Mouse (Mus musculus): Measurements from ENCODE around the gene Pnmal1. TPM values are rescaled to one million over a fixed set of nuclear protein-coding genes. Genes with fewer than 3 reads are reported as not detected.

The Pnmal1 gene
- polyA plus RNA-seq (2016; fragmentation: Nextera tagmentation; extraction: Ambion mirVana) = 2.8 and 3.6 TPM in 2 replicates

DNA sequence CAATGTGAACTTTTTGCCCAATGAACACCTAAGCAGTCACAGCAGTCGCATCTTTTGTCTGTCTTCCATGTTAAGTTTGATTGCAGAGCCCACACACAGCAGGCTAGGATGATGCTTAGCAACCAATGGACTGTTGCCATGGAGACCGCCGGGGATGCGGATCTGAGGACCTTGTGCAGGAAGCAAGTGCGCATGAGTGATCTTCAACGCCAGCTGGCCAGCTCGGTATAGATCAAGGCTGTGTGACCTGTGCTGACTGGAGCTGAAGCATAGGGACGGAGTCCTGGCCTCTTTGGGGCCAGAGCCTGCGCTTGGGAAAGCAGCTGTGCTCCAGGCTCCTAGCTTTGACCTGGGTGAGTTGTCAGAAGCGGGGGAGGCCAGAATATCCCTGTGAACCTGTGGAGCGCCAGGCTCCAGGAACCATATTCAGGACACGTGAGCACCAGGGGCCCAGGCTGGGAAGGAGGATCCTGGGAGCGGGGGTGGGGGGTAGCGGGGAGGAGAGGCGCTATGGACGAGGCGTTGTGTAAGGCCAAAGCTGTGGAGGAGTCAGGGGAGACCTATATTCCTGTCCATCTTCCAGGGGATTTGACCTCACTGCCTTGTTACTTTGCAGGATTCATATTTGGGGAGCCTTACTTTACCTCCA is at the start of gene Pnmal1:
Pnmal1 (plus strand) TSS at position 141 of the 649 bp plus-strand sequence.
- 21% methylated on average over 17 of the region's 17 CpGs for WGBS
- Histone ChIP-seq H3K4me3 (0 out of 2 replicates have a peak within 1 kb of the TSS, but pooled peaks have one; percentile 19), H3K9ac (no peak within 1 kb of the TSS), H3K9me3 (no peaks in the 10 kb centered on the region), H3K27ac (no peak within 1 kb of the TSS), H3K4me1 (peaks cover 4% of the 10 kb centered on the region), H3K4me2 (replicated peaks) (peak within 1 kb of the TSS; percentile 43), H3K27me3 (no peaks in the 10 kb centered on the region), H3K36me3 (no peaks in the 10 kb centered on the region)
- peak; percentile 80 for ATAC-seq (ENCODE audit: insufficient number of reproducible peaks, insufficient read depth, low FRiP score, low TSS enrichment)

DNA sequence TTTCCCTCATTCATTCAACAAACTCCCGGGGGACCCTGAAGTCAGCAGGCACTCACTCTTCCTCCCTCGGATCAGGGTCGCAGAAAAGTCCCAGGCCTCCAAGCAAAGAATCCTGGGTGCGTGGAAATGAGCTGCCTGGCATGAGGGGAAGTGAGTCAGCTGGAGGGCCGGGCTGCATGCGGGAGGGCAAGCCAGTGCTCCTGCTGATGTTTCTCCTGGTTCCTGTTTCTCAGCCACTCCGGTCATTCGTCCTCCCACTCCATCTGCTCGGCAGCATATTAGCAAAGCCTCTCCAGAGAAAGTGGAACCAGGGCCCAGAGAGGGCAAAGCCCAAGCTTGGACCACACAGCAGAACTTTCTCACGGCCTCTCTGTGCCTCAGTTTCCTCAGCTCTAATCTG is 49.6 kb upstream of the Pnmal1 start:
- Histone ChIP-seq H3K4me2 (replicated peaks) (no peak overlapping the region), H3K27ac (no peak overlapping the region), H3K4me1 (peaks cover 41% of the 10 kb centered on the region), H3K9me3 (no peaks in the 10 kb centered on the region), H3K36me3 (peaks cover 9% of the 10 kb centered on the region), H3K27me3 (no peaks in the 10 kb centered on the region), H3K9ac (no peak overlapping the region), H3K4me3 (no peak overlapping the region)
- 51% methylated on average over 10 of the region's 10 CpGs for WGBS
- ATAC-seq (ENCODE audit: insufficient number of reproducible peaks, insufficient read depth, low FRiP score, low TSS enrichment) = no peak

DNA sequence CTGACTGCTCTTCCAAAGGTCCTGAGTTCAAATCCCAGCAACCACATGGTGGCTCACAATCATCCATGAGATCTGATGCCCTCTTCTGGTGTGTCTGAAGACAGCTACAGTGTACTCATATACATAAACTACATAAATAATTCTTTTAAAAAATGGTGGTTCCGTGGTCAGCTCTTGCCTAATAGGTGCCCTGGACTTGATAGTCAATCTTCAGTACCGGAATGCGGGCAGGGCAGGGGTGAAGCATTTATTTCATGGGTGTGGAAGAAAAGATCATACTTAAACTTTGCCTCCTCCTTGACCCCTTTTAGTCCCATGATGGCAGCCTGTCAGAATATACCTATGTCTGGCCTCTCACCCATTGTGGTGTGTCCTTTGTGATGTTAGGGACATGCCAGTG is 47.6 kb upstream of the Pnmal1 start:
- H3K27me3 ChIP-seq = no peaks in the 10 kb centered on the region

DNA sequence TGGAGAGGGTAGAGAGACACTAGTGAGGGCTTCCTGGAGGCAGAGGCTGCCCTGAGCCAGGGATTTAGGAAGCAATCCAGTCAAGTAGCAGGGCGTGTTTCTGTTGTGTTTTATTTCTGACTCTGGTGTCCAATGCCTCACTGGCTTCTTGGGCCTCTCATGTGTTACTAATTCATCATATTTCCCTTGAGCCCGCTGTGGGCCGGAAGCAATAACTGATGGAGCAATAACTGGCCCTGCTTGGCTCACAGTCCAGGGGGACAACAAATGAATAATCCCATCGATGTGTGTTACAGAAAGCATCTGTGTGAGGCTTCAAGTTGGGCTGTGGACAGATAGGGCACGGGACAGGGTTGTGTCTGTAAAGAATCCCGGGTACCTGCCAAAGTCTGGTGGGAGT is 47.1 kb upstream of the Pnmal1 start:
- Histone ChIP-seq H3K9me3 (no peaks in the 10 kb centered on the region), H3K27ac (no peak overlapping the region), H3K4me2 (replicated peaks) (no peak overlapping the region), H3K27me3 (no peaks in the 10 kb centered on the region), H3K36me3 (peaks cover 32% of the 10 kb centered on the region), H3K4me3 (no peak overlapping the region), H3K4me1 (peaks cover 26% of the 10 kb centered on the region), H3K9ac (no peak overlapping the region)
- 59% methylated on average over 6 of the region's 6 CpGs for WGBS
- no peak for ATAC-seq (ENCODE audit: insufficient number of reproducible peaks, insufficient read depth, low FRiP score, low TSS enrichment)

More for the DNA sequence above, 47.6 kb upstream of the Pnmal1 start:
- no peak overlapping the region for H3K4me3 ChIP-seq
- no peak overlapping the region for H3K9ac ChIP-seq
- H3K27ac ChIP-seq = no peak overlapping the region
- no peak overlapping the region for H3K4me2 ChIP-seq (replicated peaks)
- peaks cover 28% of the 10 kb centered on the region for H3K36me3 ChIP-seq
- ATAC-seq (ENCODE audit: insufficient number of reproducible peaks, insufficient read depth, low FRiP score, low TSS enrichment) = no peak
- H3K4me1 ChIP-seq = peaks cover 26% of the 10 kb centered on the region
- 91% methylated on average over 3 of the region's 3 CpGs for WGBS
- no peaks in the 10 kb centered on the region for H3K9me3 ChIP-seq

DNA sequence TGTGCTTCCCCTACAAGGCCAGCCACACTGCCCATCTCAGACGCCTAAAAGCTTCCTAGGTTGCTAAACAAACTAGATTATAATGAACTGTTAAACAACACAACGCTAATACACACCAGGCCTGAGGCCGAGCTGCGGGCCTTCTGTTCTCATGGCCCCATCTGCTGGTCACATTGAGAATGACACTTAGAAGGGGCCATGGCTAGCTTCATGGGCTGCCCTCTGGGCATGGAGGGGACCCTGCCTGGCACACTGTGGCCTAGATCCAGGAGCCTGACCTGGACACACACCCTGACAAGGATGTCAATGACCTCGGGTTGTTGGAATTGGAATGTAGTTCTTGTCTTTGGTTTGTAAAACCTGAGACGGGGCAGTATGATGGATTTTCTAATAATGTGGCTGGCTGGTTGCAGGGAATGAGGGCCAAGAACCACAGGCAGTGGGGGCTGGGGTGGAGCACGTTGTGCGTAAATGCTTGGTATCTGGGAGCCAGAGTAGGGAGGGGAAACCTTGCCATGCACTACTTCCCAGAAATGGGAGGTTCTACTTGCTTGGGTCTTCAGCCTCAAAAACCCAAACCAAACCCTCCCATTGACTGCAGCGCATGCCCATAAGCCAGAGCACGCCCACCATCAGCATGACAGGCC is 45.5 kb upstream of the Pnmal1 start:
- H3K4me3 ChIP-seq = no peak overlapping the region
- no peaks in the 10 kb centered on the region for H3K27me3 ChIP-seq
- H3K4me1 ChIP-seq = peaks cover 22% of the 10 kb centered on the region
- H3K4me2 ChIP-seq (replicated peaks) = no peak overlapping the region
- ATAC-seq (ENCODE audit: insufficient number of reproducible peaks, insufficient read depth, low FRiP score, low TSS enrichment) = peak; percentile 18; the same call in 1 of the 2 replicates
- H3K27ac ChIP-seq = no peak overlapping the region
- WGBS = 36% methylated on average over 10 of the region's 10 CpGs
- no peaks in the 10 kb centered on the region for H3K9me3 ChIP-seq
- peaks cover 48% of the 10 kb centered on the region for H3K36me3 ChIP-seq
- no peak overlapping the region for H3K9ac ChIP-seq

DNA sequence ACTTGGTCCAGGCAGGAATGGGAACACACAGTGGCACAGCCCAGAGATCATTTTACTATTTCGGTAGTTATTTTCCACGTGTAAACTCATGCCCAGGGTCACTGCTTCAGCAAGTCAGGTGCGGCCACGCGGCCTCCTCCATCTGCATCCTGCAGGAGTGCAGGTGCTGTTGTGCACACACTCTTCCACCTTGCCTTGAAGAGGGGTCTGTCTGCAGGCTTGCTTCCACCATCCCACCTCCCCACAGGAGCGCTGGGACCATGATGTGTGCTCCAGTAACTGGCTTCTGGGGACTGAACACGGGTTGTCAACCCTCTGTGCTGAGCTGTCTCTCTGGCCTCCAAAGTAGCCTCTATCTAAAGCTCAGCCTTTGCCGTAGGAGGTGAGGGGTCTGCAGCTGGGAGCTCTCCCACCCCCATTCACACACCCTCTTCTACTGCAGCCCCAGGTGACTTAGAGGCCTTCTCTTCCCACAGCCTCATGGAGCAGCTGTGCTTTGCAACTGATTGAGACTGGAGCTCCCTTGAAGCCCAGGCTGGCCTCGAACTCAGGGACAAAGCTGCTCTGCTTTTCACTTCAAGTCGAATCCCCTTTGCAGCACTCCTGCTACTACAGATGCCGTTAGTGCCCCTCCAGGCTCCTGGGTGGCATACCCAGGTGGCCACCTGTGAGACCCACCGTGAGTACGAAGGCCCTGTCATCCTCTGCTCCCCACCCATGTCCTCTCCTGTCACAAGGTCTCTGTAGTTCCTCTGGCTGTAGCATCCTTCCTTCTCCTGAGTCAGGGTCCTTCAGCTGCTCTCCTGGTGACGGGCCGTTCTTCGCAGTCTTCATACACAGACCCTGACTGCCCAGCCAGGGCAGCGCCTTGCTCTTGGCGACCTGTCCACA is 44.8 kb upstream of the Pnmal1 start:
- Histone ChIP-seq H3K27me3 (no peaks in the 10 kb centered on the region), H3K9ac (no peak overlapping the region), H3K4me2 (replicated peaks) (no peak overlapping the region), H3K36me3 (peaks cover 55% of the 10 kb centered on the region), H3K4me1 (peaks cover 22% of the 10 kb centered on the region), H3K4me3 (no peak overlapping the region), H3K9me3 (no peaks in the 10 kb centered on the region), H3K27ac (no peak overlapping the region)
- no peak for ATAC-seq (ENCODE audit: insufficient number of reproducible peaks, insufficient read depth, low FRiP score, low TSS enrichment)
- 82% methylated on average over 18 of the region's 18 CpGs for WGBS

DNA sequence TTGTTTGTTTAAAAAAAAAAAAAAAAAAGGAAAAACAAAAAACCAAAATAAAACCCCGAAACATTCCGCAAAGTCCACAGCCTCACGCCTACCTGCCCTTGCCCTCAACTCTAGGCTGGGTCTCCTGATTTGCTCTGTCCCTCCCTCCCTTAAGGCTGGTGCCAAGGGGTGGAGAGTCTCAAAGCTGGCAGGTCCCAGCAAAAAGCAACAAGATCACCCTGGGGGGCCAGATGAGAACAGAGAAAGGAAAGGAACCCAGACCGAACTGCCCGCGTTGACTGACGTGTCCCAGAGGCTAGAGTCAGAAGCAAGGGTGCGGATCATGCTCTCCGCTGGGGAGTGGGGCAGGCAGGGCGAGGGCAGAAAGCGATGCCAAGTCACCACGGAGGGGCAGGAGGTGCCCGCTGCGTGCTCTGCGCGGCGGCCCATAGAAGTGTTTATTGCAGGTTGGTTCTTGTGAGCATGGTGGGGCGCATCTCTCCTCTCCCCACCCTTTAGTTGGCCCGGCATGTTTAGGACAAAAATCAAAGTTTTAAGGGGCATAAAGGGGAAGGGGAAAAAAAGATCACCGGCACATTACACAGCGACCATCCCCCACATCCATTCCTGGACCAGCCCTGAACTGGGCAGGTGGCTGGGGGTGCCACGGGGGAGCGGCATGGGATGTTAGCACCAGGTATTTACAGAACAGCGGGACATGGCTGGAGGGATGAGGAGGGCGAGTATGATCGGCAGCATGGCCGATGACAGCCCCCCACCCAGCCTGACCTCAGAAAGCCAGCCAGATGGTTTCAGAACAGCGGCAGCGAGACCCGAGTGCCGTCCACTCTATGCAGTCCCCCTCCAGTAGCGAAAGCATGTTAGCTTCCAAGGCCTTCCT is 43.8 kb upstream of the Pnmal1 start:
- H3K4me2 ChIP-seq (replicated peaks) = no peak overlapping the region
- no peaks in the 10 kb centered on the region for H3K27me3 ChIP-seq
- H3K4me3 ChIP-seq = no peak overlapping the region
- no peaks in the 10 kb centered on the region for H3K9me3 ChIP-seq
- H3K4me1 ChIP-seq = peaks cover 27% of the 10 kb centered on the region
- WGBS = 89% methylated on average over 32 of the region's 32 CpGs
- H3K27ac ChIP-seq = no peak overlapping the region
- H3K36me3 ChIP-seq = peaks cover 55% of the 10 kb centered on the region
- no peak for ATAC-seq (ENCODE audit: insufficient number of reproducible peaks, insufficient read depth, low FRiP score, low TSS enrichment)
- no peak overlapping the region for H3K9ac ChIP-seq

DNA sequence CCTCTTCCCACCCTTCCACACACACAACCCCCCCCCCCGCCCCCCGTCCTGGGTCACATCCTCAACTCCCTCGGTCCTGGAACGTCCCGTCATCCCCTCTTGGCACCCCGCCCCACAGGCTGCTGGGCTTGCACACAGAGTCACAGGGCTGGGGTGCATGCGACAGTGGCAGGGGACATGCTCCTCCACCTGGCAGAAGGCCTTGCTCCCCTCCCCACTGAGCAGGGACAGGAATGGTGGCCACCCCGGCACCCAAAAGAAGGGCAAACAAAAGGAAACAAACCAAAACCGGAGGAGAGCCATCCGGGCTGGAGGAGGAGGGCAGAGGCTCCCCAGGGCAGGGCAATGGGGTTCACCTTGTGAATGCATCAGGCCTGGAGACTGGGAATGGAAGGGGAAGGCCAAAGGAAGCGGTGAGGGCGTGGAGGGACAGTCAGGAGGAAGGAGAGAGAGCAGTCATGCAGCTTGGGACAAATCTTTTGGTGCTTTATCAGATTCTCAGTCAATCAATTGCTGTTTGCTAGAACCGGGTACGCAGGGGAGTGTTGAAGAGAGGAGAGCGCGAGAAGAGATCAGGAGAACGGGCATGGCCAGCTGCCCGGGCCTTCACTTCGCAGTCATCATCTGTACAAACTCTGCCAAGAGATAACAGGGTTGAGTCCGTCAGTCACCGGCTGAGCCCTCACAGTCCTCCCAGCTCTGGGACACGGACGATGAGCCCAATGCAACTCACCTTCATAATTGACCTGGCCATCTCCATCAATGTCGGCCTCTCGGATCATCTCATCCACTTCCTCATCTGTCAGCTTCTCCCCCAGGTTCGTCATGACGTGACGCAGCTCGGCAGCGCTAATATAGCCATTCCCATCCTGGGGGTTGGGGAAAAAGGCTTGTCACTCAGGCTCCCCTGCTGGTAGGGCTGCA is 42.9 kb upstream of the Pnmal1 start:
- 87% methylated on average over 30 of the region's 30 CpGs for WGBS
- H3K4me1 ChIP-seq = peaks cover 36% of the 10 kb centered on the region
- no peak overlapping the region for H3K9ac ChIP-seq
- no peak overlapping the region for H3K4me3 ChIP-seq
- ATAC-seq (ENCODE audit: insufficient number of reproducible peaks, insufficient read depth, low FRiP score, low TSS enrichment) = no peak
- H3K27ac ChIP-seq = no peak overlapping the region
- peaks cover 55% of the 10 kb centered on the region for H3K36me3 ChIP-seq
- no peaks in the 10 kb centered on the region for H3K9me3 ChIP-seq
- H3K27me3 ChIP-seq = no peaks in the 10 kb centered on the region
- H3K4me2 ChIP-seq (replicated peaks) = no peak overlapping the region

DNA sequence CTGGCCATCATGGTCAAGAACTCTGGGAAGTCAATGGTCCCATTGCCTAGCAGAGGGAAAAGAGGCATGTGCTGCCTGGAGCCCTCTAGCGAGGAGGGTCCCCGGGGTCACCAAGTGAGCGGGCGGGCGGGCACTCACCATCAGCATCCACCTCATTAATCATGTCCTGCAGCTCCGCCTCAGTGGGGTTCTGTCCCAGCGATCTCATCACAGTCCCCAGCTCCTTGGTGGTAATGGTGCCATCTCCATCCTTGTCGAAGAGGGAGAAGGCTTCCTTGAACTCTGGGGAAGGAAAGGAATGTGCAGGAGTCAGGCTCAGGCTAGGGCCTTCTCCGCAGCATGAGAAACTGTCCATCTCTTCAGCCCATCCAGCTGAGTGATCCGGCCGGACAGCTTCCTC is 42.0 kb upstream of the Pnmal1 start:
- H3K4me2 ChIP-seq (replicated peaks) = no peak overlapping the region
- no peaks in the 10 kb centered on the region for H3K9me3 ChIP-seq
- H3K27me3 ChIP-seq = no peaks in the 10 kb centered on the region
- H3K36me3 ChIP-seq = peaks cover 55% of the 10 kb centered on the region
- H3K9ac ChIP-seq = no peak overlapping the region
- H3K27ac ChIP-seq = no peak overlapping the region
- H3K4me3 ChIP-seq = no peak overlapping the region
- 85% methylated on average over 11 of the region's 11 CpGs for WGBS
- peaks cover 41% of the 10 kb centered on the region for H3K4me1 ChIP-seq
- no peak for ATAC-seq (ENCODE audit: insufficient number of reproducible peaks, insufficient read depth, low FRiP score, low TSS enrichment)

DNA sequence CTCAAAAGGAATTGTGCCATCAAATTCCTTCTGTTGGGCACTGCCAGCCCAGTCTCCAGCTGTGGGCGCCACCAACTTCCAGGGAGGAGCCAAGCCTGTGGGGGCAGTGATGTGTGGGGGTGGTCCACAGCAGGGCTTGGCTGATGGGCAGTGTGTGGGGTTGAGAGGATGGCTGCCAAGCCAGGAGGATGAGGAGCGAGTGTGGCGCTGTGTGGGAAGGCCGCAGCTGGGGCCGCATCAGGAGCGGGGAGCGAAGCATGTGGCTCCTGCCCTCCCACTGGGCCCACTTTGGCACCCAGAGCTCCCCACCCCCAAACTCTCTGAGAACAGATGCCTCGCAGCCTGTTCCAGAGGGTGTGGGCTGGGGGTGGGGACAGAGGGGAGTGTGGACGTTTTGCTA is 41.5 kb upstream of the Pnmal1 start:
- H3K9me3 ChIP-seq = no peaks in the 10 kb centered on the region
- peaks cover 46% of the 10 kb centered on the region for H3K4me1 ChIP-seq
- peaks cover 55% of the 10 kb centered on the region for H3K36me3 ChIP-seq

More for the DNA sequence above, 41.5 kb upstream of the Pnmal1 start:
- 90% methylated on average over 9 of the region's 9 CpGs for WGBS
- H3K27ac ChIP-seq = no peak overlapping the region
- H3K4me3 ChIP-seq = no peak overlapping the region
- H3K4me2 ChIP-seq (replicated peaks) = no peak overlapping the region
- no peak for ATAC-seq (ENCODE audit: insufficient number of reproducible peaks, insufficient read depth, low FRiP score, low TSS enrichment)
- no peak overlapping the region for H3K9ac ChIP-seq
- H3K27me3 ChIP-seq = no peaks in the 10 kb centered on the region

Data from embryonic facial prominence, embryonic 12.5 days (tissue).